In genomic region chr1:63247831-63248359, GRCm38 (mm10) we compare ENCODE assay signal across 10 mouse cellular contexts. TPM values are rescaled to one million over a fixed set of nuclear protein-coding genes. Genes with fewer than 3 reads are reported as not detected.
DNase-seq lines count a peak whose midpoint lies in the region; ATAC-seq and TF ChIP-seq lines count a peak whose summit lies in the region.
"Had no signal": no experiment of that assay in that cellular context is flagged by ENCODE, and none has a peak within 500 bp of the region (broad histone marks: within the 10 kb centered on the region; RNA-seq: fewer than 3 reads in every experiment).

No protein-coding gene starts in this region.

- H3K9ac ChIP-seq in kidney, embryonic 15.5 days, result no peak overlapping the region
- peak overlapping the region; percentile 56 for H3K9ac ChIP-seq in embryonic facial prominence, embryonic 11.5 days (replicated peaks; ENCODE audit: low read length)
- 0 out of 2 replicates have a peak overlapping the region, but pooled peaks have one; percentile 18 for H3K9ac ChIP-seq in hindbrain, postnatal 0 days (replicated peaks; ENCODE audit: low read length)
- H3K9ac ChIP-seq in neural tube, embryonic 13.5 days, result peak overlapping the region; percentile 57

- under 1% methylated on average over 18 of the region's 18 CpGs for WGBS in kidney, embryonic 15.5 days
- 1% methylated on average over 18 of the region's 18 CpGs for WGBS in embryonic facial prominence, embryonic 11.5 days
- under 1% methylated on average over 18 of the region's 18 CpGs for WGBS in hindbrain, postnatal 0 days
- under 1% methylated on average over 18 of the region's 18 CpGs for WGBS in neural tube, embryonic 13.5 days

- H3K27ac ChIP-seq in kidney, embryonic 15.5 days, result no peak overlapping the region
- 0 out of 2 replicates have a peak overlapping the region, but pooled peaks have one; percentile 3 for H3K27ac ChIP-seq in embryonic facial prominence, embryonic 11.5 days (replicated peaks; ENCODE audit: low read depth, low read length)
- no peak overlapping the region; the same call in 1 of the 2 replicates for H3K27ac ChIP-seq in hindbrain, postnatal 0 days
- H3K27ac ChIP-seq in neural tube, embryonic 13.5 days (replicated peaks), result no peak overlapping the region

- TF ChIP-seq CTCF in hindbrain, postnatal 0 days (IDR thresholded peaks at IDR 0.05; ENCODE audit: low read depth), result no peak

- no peak for DNase-seq in kidney, postnatal 36 days
- no peak for DNase-seq in embryonic facial prominence, embryonic 11.5 days (ENCODE audit: low spot score)
- DNase-seq in hindbrain, postnatal 0 days (ENCODE audit: low spot score), result no peak
- no peak for DNase-seq in spleen, postnatal 14 days (ENCODE audit: low spot score in 2 of 2)
- no peak for DNase-seq in spleen, adult 18-20 months
- no peak for DNase-seq in spleen, postnatal 4 days (ENCODE audit: low spot score in 2 of 2)
- DNase-seq: thymus, postnatal 14 days had no signal

- peak overlapping the region; percentile 62 for H3K4me2 ChIP-seq in kidney, embryonic 15.5 days
- H3K4me2 ChIP-seq in embryonic facial prominence, embryonic 11.5 days (ENCODE audit: low read depth, low read length), result peak overlapping the region; percentile 45
- H3K4me2 ChIP-seq in hindbrain, postnatal 0 days (ENCODE audit: low read depth, low read length), result peak overlapping the region; percentile 47
- H3K4me2 ChIP-seq in neural tube, embryonic 13.5 days, result peak overlapping the region; percentile 55

- H3K36me3 ChIP-seq in kidney, embryonic 15.5 days, result no peaks in the 10 kb centered on the region
- no peaks in the 10 kb centered on the region for H3K36me3 ChIP-seq in embryonic facial prominence, embryonic 11.5 days (replicated peaks; ENCODE audit: control insufficient read depth, insufficient read depth, low read depth, low read length)
- H3K36me3 ChIP-seq in hindbrain, postnatal 0 days (ENCODE audit: insufficient read depth, low read length), result no peaks in the 10 kb centered on the region
- no peaks in the 10 kb centered on the region for H3K36me3 ChIP-seq in neural tube, embryonic 13.5 days

- ATAC-seq in kidney, embryonic 15.5 days (replicated peaks; ENCODE audit: low FRiP score), result no peak
- no peak for ATAC-seq in embryonic facial prominence, embryonic 11.5 days (replicated peaks; ENCODE audit: insufficient number of reproducible peaks, low FRiP score, low TSS enrichment, low read depth)
- ATAC-seq in hindbrain, postnatal 0 days, result no peak
- no peak for ATAC-seq in neural tube, embryonic 13.5 days (ENCODE audit: low read depth)

- peaks cover 2% of the 10 kb centered on the region; the same call in 1 of the 2 replicates for H3K9me3 ChIP-seq in kidney, embryonic 15.5 days (replicated peaks)
- H3K9me3 ChIP-seq in embryonic facial prominence, embryonic 11.5 days (replicated peaks; ENCODE audit: control insufficient read depth, low read length), result no peaks in the 10 kb centered on the region
- no peaks in the 10 kb centered on the region for H3K9me3 ChIP-seq in hindbrain, postnatal 0 days (ENCODE audit: low read length)
- H3K9me3 ChIP-seq in neural tube, embryonic 13.5 days, result no peaks in the 10 kb centered on the region

- H3K4me1 ChIP-seq in kidney, embryonic 15.5 days, result peaks cover 10% of the 10 kb centered on the region
- no peaks in the 10 kb centered on the region for H3K4me1 ChIP-seq in embryonic facial prominence, embryonic 11.5 days (ENCODE audit: control insufficient read depth, insufficient read depth, low read length)
- H3K4me1 ChIP-seq in hindbrain, postnatal 0 days (ENCODE audit: insufficient read depth, low read length), result no peaks in the 10 kb centered on the region
- H3K4me1 ChIP-seq in neural tube, embryonic 13.5 days (replicated peaks), result peaks cover 16% of the 10 kb centered on the region

- H3K4me3 ChIP-seq in kidney, embryonic 15.5 days (replicated peaks), result peak overlapping the region; percentile 39
- peak overlapping the region; percentile 27 for H3K4me3 ChIP-seq in embryonic facial prominence, embryonic 11.5 days (ENCODE audit: low read depth, low read length)
- peak overlapping the region; percentile 23 for H3K4me3 ChIP-seq in hindbrain, postnatal 0 days (ENCODE audit: low read length)
- H3K4me3 ChIP-seq in neural tube, embryonic 13.5 days, result peak overlapping the region; percentile 31

- peaks cover 95% of the 10 kb centered on the region for H3K27me3 ChIP-seq in kidney, embryonic 15.5 days
- H3K27me3 ChIP-seq in embryonic facial prominence, embryonic 11.5 days (ENCODE audit: control insufficient read depth, insufficient read depth, low read length), result peaks cover 9% of the 10 kb centered on the region
- peaks cover 58% of the 10 kb centered on the region for H3K27me3 ChIP-seq in hindbrain, postnatal 0 days (ENCODE audit: insufficient read depth, low read length)
- H3K27me3 ChIP-seq in neural tube, embryonic 13.5 days, result peaks cover 86% of the 10 kb centered on the region

RNA-seq across cellular contexts. Expression of gene Zdbf2, which starts 25.2 kb away (rescaled TPM):
- polyA plus RNA-seq in kidney, embryonic 15.5 days (2015; fragmentation: Nextera tagmentation; extraction: Ambion mirVana), result 8.4 and 9.1 TPM in 2 replicates
- 12.4 and 13.1 TPM in 2 replicates for polyA plus RNA-seq in embryonic facial prominence, embryonic 11.5 days (2014; fragmentation: Nextera tagmentation; extraction: Ambion mirVana)
- total RNA-seq in hindbrain, postnatal 0 days (2014; rRNA removed), result 17.4 and 30.5 TPM in 2 replicates
- 36.4 and 38.2 TPM in 2 replicates for polyA plus RNA-seq in hindbrain, postnatal 0 days (2015; fragmentation: Nextera tagmentation; extraction: Ambion mirVana)
- 19.0 and 26.5 TPM in 2 replicates for polyA plus RNA-seq in neural tube, embryonic 13.5 days (2015; fragmentation: Nextera tagmentation; extraction: Ambion mirVana)
- total RNA-seq: MEL had no signal

RNA-seq across cellular contexts. Expression of gene Gpr1, which starts 33.6 kb away (rescaled TPM):
- polyA plus RNA-seq in kidney, embryonic 15.5 days (2015; fragmentation: Nextera tagmentation; extraction: Ambion mirVana), result 0.10 and 0.13 TPM in 2 replicates
- polyA plus RNA-seq in embryonic facial prominence, embryonic 11.5 days (2014; fragmentation: Nextera tagmentation; extraction: Ambion mirVana), result 0.11 and 0.17 TPM in 2 replicates
- total RNA-seq in hindbrain, postnatal 0 days (2014; rRNA removed), result 1.2 TPM in 1 of 2 replicates, not detected in the other
- polyA plus RNA-seq in hindbrain, postnatal 0 days (2015; fragmentation: Nextera tagmentation; extraction: Ambion mirVana), result 0.34 and 0.48 TPM in 2 replicates
- 0.59 and 1.1 TPM in 2 replicates for polyA plus RNA-seq in neural tube, embryonic 13.5 days (2015; fragmentation: Nextera tagmentation; extraction: Ambion mirVana)
- total RNA-seq: MEL had no signal
